Comparison of ENCODE assay signal across 21 mouse cellular contexts in genomic region chr14:59681906-59682305, GRCm38 (mm10). TPM values are rescaled to one million over a fixed set of nuclear protein-coding genes. Genes with fewer than 3 reads are reported as not detected.
A peak's percentile ranks its signal among the peaks of the same experiment; 100 is the strongest.
DNase-seq lines count a peak whose midpoint lies in the region; ATAC-seq and TF ChIP-seq lines count a peak whose summit lies in the region.
"Had no signal": no experiment of that assay in that cellular context is flagged by ENCODE, and none has a peak within 500 bp of the region (broad histone marks: within the 10 kb centered on the region; RNA-seq: fewer than 3 reads in every experiment).

No protein-coding gene starts in this region.

- DNase-seq in hindbrain, postnatal 0 days (ENCODE audit: low spot score), result no peak
- DNase-seq in lung, adult 18-20 months, result no peak
- peak; percentile 11 for DNase-seq in midbrain, postnatal 0 days (ENCODE audit: low spot score)
- DNase-seq: adrenal gland, adult 2 months; adrenal gland, postnatal 25 days; cerebellum, adult 2 months; cerebellum, postnatal 36 days; gastrocnemius, postnatal 14 days; heart, adult 2 months; heart, postnatal 14 days had no signal

- H3K4me2 ChIP-seq in hindbrain, embryonic 16.5 days (ENCODE audit: low read length), result no peak overlapping the region
- no peak overlapping the region for H3K4me2 ChIP-seq in hindbrain, postnatal 0 days (ENCODE audit: low read depth, low read length)
- H3K4me2 ChIP-seq in lung, embryonic 15.5 days, result no peak overlapping the region
- no peak overlapping the region for H3K4me2 ChIP-seq in midbrain, postnatal 0 days (ENCODE audit: low read depth, low read length, poor library complexity, severe bottlenecking)
- no peak overlapping the region for H3K4me2 ChIP-seq in midbrain, embryonic 15.5 days
- H3K4me2 ChIP-seq: embryonic facial prominence, embryonic 13.5 days; forebrain, embryonic 12.5 days; heart, embryonic 11.5 days; heart, embryonic 15.5 days; hindbrain, embryonic 13.5 days had no signal

- no peak overlapping the region for H3K4me3 ChIP-seq in hindbrain, embryonic 16.5 days (ENCODE audit: low read length)
- no peak overlapping the region for H3K4me3 ChIP-seq in hindbrain, postnatal 0 days (ENCODE audit: low read length)
- H3K4me3 ChIP-seq in lung, embryonic 15.5 days, result no peak overlapping the region
- H3K4me3 ChIP-seq in midbrain, postnatal 0 days (ENCODE audit: low read depth, low read length), result no peak overlapping the region
- no peak overlapping the region for H3K4me3 ChIP-seq in midbrain, embryonic 15.5 days
- H3K4me3 ChIP-seq: embryonic facial prominence, embryonic 13.5 days; forebrain, embryonic 12.5 days; heart, adult 2 months; heart, embryonic 15.5 days; hindbrain, embryonic 13.5 days had no signal

- ATAC-seq in hindbrain, embryonic 16.5 days, result peak; percentile 50; the same call in 1 of the 2 replicates
- ATAC-seq in hindbrain, postnatal 0 days, result no peak
- ATAC-seq in lung, embryonic 15.5 days (ENCODE audit: borderline replicate concordance, extremely low read depth, low FRiP score, low TSS enrichment), result peak; percentile 49; the same call in 1 of the 2 replicates
- no peak for ATAC-seq in midbrain, postnatal 0 days (ENCODE audit: low FRiP score)
- no peak for ATAC-seq in midbrain, embryonic 15.5 days (replicated peaks)
- ATAC-seq in frontal cortex, adult (ENCODE audit: low TSS enrichment), result no peak
- ATAC-seq: forebrain, embryonic 16.5 days had no signal

- no peak overlapping the region for H3K9ac ChIP-seq in hindbrain, embryonic 16.5 days (ENCODE audit: low read depth, low read length)
- no peak overlapping the region for H3K9ac ChIP-seq in hindbrain, postnatal 0 days (replicated peaks; ENCODE audit: low read length)
- H3K9ac ChIP-seq in lung, embryonic 15.5 days, result no peak overlapping the region
- no peak overlapping the region for H3K9ac ChIP-seq in midbrain, postnatal 0 days (replicated peaks; ENCODE audit: low read length, poor library complexity, severe bottlenecking)
- H3K9ac ChIP-seq in midbrain, embryonic 15.5 days, result no peak overlapping the region
- H3K9ac ChIP-seq: embryonic facial prominence, embryonic 13.5 days; forebrain, embryonic 12.5 days; heart, embryonic 15.5 days; hindbrain, embryonic 13.5 days had no signal

- 73% methylated on average over 4 of the region's 4 CpGs for WGBS in hindbrain, embryonic 16.5 days
- 65% methylated on average over 4 of the region's 4 CpGs for whole genome bisulfite sequencing in hindbrain, postnatal 0 days
- 43% methylated on average over 4 of the region's 4 CpGs for WGBS in lung, embryonic 15.5 days
- WGBS in midbrain, postnatal 0 days, result 71% methylated on average over 4 of the region's 4 CpGs
- WGBS in midbrain, embryonic 15.5 days, result 76% methylated on average over 4 of the region's 4 CpGs

- no peaks in the 10 kb centered on the region for H3K36me3 ChIP-seq in hindbrain, embryonic 16.5 days (ENCODE audit: control insufficient read depth, insufficient read depth, low read length)
- no peaks in the 10 kb centered on the region for H3K36me3 ChIP-seq in hindbrain, postnatal 0 days (ENCODE audit: insufficient read depth, low read length)
- no peaks in the 10 kb centered on the region for H3K36me3 ChIP-seq in lung, embryonic 15.5 days
- no peaks in the 10 kb centered on the region for H3K36me3 ChIP-seq in midbrain, postnatal 0 days (ENCODE audit: insufficient read depth, low read length)
- H3K36me3 ChIP-seq in midbrain, embryonic 15.5 days (replicated peaks), result no peaks in the 10 kb centered on the region
- H3K36me3 ChIP-seq: embryonic facial prominence, embryonic 13.5 days; forebrain, embryonic 12.5 days; heart, embryonic 15.5 days had no signal

- H3K27me3 ChIP-seq in hindbrain, embryonic 16.5 days (replicated peaks; ENCODE audit: control insufficient read depth, insufficient read depth, low read length), result no peaks in the 10 kb centered on the region
- H3K27me3 ChIP-seq in hindbrain, postnatal 0 days (ENCODE audit: insufficient read depth, low read length), result no peaks in the 10 kb centered on the region
- no peaks in the 10 kb centered on the region for H3K27me3 ChIP-seq in lung, embryonic 15.5 days
- no peaks in the 10 kb centered on the region for H3K27me3 ChIP-seq in midbrain, postnatal 0 days (ENCODE audit: insufficient read depth, low read length)
- no peaks in the 10 kb centered on the region for H3K27me3 ChIP-seq in midbrain, embryonic 15.5 days (replicated peaks)
- H3K27me3 ChIP-seq: CH12.LX; forebrain, embryonic 12.5 days; heart, embryonic 15.5 days had no signal

- no peaks in the 10 kb centered on the region for H3K9me3 ChIP-seq in hindbrain, embryonic 16.5 days (ENCODE audit: control insufficient read depth, low read length)
- H3K9me3 ChIP-seq in hindbrain, postnatal 0 days (ENCODE audit: low read length), result no peaks in the 10 kb centered on the region
- H3K9me3 ChIP-seq in lung, embryonic 15.5 days, result no peaks in the 10 kb centered on the region
- H3K9me3 ChIP-seq in midbrain, postnatal 0 days (ENCODE audit: low read length), result no peaks in the 10 kb centered on the region
- H3K9me3 ChIP-seq in midbrain, embryonic 15.5 days, result no peaks in the 10 kb centered on the region
- H3K9me3 ChIP-seq: embryonic facial prominence, embryonic 13.5 days; forebrain, embryonic 12.5 days; heart, embryonic 15.5 days; hindbrain, embryonic 13.5 days had no signal

- no peak for TF ChIP-seq CTCF in hindbrain, postnatal 0 days (IDR thresholded peaks at IDR 0.05; ENCODE audit: low read depth)
- TF ChIP-seq CTCF in midbrain, postnatal 0 days (IDR thresholded peaks at IDR 0.05), result no peak

- H3K27ac ChIP-seq in hindbrain, embryonic 16.5 days (ENCODE audit: low read depth, low read length), result no peak overlapping the region
- H3K27ac ChIP-seq in hindbrain, postnatal 0 days, result no peak overlapping the region
- H3K27ac ChIP-seq in lung, embryonic 15.5 days, result no peak overlapping the region
- no peak overlapping the region for H3K27ac ChIP-seq in midbrain, postnatal 0 days (ENCODE audit: low read depth, low read length)
- no peak overlapping the region for H3K27ac ChIP-seq in midbrain, embryonic 15.5 days
- H3K27ac ChIP-seq: embryonic facial prominence, embryonic 13.5 days; forebrain, embryonic 12.5 days; heart, adult 2 months; heart, embryonic 15.5 days; hindbrain, embryonic 13.5 days had no signal

- no peaks in the 10 kb centered on the region for H3K4me1 ChIP-seq in hindbrain, embryonic 16.5 days (ENCODE audit: control insufficient read depth, insufficient read depth, low read depth, low read length)
- H3K4me1 ChIP-seq in hindbrain, postnatal 0 days (ENCODE audit: insufficient read depth, low read length), result no peaks in the 10 kb centered on the region
- 0 out of 2 replicates have a peak, but pooled peaks cover 10% of the 10 kb centered on the region for H3K4me1 ChIP-seq in lung, embryonic 15.5 days
- no peaks in the 10 kb centered on the region for H3K4me1 ChIP-seq in midbrain, postnatal 0 days (ENCODE audit: insufficient read depth, low read length)
- H3K4me1 ChIP-seq in midbrain, embryonic 15.5 days, result no peaks in the 10 kb centered on the region
- H3K4me1 ChIP-seq: forebrain, embryonic 12.5 days; heart, embryonic 15.5 days; hindbrain, embryonic 13.5 days had no signal

RNA-seq across cellular contexts. Expression of gene Shisa2, which starts 56.8 kb away (rescaled TPM):
- polyA plus RNA-seq in hindbrain, embryonic 16.5 days (2015; fragmentation: Nextera tagmentation; extraction: Ambion mirVana), result 3.0 and 4.9 TPM in 2 replicates
- total RNA-seq in hindbrain, postnatal 0 days (2014; rRNA removed), result 13.6 and 13.7 TPM in 2 replicates
- polyA plus RNA-seq in hindbrain, postnatal 0 days (2015; fragmentation: Nextera tagmentation; extraction: Ambion mirVana), result 3.7 and 3.9 TPM in 2 replicates
- polyA plus RNA-seq in lung, embryonic 15.5 days (2015; fragmentation: Nextera tagmentation; extraction: Ambion mirVana), result 13.9 and 14.0 TPM in 2 replicates
- total RNA-seq in midbrain, postnatal 0 days (2014; rRNA removed), result 15.1 and 21.0 TPM in 2 replicates
- 3.5 and 4.8 TPM in 2 replicates for polyA plus RNA-seq in midbrain, postnatal 0 days (2015; fragmentation: Nextera tagmentation; extraction: Ambion mirVana)
- 5.0 and 6.2 TPM in 2 replicates for polyA plus RNA-seq in midbrain, embryonic 15.5 days (2015; fragmentation: Nextera tagmentation; extraction: Ambion mirVana)

Comparison
In these comparisons a context has a peak if more than half of its experiments do, and no peak if none do; other contexts are left out.
1. ATAC-seq: peak in hindbrain, embryonic 16.5 days (single experiment) and lung, embryonic 15.5 days (single experiment); none in hindbrain, postnatal 0 days (single experiment), midbrain, postnatal 0 days (single experiment), midbrain, embryonic 15.5 days (single experiment) and frontal cortex, adult (single experiment).